Mouse (Mus musculus) frontal cortex, adult (tissue): ENCODE data around the gene Spdl1.
A peak's percentile ranks its signal among the peaks of the same experiment; 100 is the strongest.

ENCODE experiments used
- ATAC-seq: cut with Nextera tagmentation; 2 replicates; pipeline ENCODE4 v1.9.2; 2017; ENCODE audit warnings: mild to moderate bottlenecking, moderate library complexity, mixed read lengths; ENCODE audit not compliant: low TSS enrichment

The Spdl1 gene

DNA sequence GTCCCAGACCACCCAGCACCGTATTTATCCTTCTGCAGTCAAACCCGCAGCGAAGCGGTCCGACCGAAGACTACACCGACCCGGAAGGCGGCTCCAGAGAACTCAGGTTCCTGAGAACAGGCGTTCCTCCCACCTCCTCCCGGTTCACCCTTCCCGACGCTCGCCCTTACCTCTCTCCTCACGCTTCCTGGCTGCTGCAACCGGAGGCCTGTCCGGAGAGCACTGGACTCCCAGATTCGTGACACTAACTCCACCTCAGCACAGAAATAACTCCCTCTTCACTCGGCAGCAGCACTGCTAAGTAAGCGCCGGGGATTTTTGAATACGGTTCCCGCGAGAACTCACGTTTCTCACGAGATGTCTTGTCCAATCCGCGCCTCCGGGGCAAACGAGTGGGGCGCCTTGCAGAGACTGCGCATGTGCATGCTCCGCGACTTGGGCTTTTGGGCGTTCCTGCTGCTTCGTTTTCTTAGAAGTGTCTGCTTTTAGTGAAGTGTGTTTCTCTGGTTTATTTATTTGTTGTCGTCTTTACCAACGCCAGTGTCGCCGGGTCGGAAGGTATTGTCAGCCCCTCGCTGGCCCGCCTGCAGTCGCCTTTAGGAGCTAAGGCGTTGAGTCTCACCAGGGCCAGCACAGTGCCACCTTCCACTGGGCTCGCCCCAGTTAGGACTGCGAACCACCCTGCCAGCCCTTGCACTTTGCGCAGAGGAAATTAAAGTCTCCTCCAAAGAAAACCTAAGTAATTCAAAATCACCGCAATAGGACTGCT is at the start of gene Spdl1:
Gene Spdl1, minus strand, starts transcription at position 324 of the 769 bp plus-strand sequence.
- peak; percentile 99 for ATAC-seq

DNA sequence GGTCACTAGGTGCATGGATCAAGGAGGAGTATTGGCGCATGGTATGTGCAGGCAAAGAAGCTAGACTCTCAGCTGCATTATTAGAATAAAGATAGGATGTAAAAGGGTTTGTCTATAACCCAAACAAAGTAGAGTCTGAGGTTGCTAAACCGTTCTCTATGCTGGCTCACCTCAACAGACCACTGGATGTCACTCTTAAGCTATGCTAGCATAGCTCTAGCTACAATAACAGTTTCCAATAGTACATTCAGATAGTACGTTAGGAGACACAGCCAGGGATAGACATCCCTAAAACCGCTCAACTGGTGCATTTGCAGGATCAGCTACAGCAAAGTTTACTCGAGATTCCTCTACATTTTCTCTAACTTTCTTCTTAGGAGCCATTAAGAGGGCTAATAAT is 48.1 kb upstream of the Spdl1 start:
- peak; percentile 98 for ATAC-seq

DNA sequence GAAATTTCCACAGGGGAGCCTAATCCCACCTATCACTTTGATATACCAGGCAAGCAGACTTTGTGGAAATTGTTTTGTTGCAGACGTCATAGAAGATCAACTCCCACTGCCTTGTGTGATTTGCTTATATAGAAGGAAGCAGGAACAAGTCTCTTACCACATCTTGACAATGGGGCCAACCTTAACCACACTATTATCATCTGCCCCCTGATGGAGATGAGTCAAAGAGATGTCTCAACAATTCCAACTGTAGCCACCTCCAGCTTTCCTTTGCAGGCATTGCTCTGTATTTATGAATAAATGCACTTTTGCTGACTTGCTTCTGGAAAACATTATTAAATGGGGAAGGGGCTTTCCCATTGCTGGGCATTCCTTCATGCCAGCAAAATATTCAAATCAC is 46.2 kb upstream of the Spdl1 start:
- ATAC-seq, result no peak

DNA sequence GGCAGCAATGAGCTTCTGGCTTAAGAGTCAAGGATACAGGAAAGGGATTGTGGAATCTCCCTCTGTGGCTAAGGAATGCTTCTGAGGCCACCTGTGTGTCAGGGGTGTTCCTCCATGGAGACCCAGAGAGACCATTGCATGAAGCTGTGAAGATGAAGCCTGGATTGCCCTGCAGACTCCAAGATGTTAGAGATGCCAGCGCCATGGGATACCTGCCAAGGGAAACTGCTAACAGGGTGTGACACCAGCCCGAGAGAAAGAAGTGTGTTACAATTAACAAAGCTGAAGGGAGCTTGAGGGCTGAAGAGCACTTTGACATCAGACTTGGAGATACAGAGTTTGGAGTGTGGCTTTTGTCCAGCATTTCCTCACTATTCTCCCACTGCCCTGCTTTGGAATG is 40.4 kb upstream of the Spdl1 start:
- no peak for ATAC-seq

DNA sequence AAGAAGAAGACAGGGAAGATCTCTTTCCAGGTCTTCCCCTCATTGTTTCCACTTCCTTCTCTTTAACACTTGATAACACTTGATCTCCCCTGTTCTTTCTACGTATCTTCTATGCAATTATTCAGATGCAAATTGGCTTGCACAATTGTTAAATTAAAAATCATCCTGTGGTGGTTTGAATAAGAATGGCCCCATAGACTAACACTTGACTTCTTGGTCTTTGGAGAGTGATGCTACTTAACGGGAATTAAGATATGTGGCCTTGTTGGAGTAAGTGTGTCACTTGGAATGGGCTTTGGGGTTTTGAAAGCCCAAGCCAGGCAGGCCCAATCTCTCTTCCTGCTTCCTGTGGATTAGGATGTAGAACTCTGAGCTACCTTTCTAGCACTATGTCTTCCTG is 39.0 kb upstream of the Spdl1 start:
- ATAC-seq, result no peak

DNA sequence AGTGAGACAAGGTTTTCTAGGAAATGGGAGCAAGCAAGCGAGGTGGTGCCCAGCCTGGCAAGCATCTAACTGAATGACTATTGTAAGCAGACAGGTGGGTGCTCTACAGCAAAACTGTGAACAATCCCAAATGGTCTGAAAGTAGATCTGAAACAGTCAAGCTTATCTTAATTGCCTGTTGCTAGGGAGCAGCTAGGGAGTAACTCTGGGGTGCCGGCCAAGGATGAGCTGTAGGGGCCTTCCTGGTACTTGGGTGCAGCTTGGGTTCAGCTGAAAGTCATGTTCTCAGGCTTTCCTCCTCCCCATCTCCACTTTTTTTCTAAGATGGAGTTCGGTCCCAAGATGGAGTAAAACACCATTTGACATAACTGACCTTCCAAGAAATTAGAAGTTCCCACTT is 38.5 kb upstream of the Spdl1 start:
- ATAC-seq, result no peak

- ATAC-seq, result no peak
These were observed 38.0 kb upstream of the Spdl1 start for GRCm38 (mm10) chr11:34871456-34871855.

DNA sequence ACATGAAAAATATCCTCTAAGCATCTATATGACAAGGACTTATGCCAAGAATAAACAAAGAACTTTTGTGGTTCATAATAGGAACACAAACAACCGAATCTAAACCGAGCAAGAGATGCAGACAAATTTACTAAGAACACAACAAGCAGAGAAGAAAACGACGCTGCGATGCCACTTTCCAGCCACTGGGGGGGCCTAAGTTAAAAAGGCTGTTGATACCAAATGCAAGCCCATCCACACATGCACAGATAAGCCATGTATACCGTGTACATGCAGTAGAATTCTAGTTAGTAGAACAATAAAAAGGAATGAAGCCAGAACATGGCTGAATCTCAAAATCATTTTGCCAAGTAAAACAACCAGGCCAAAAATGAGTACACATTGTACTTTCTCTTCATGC is 35.2 kb upstream of the Spdl1 start:
- peak; percentile 53 for ATAC-seq

- no peak for ATAC-seq
These were observed 32.4 kb upstream of the Spdl1 start for GRCm38 (mm10) chr11:34865741-34866270.

GRCm38 (mm10) chr11:34865181-34865580 is 31.7 kb upstream of the Spdl1 start:
- ATAC-seq, result peak; percentile 97

- no peak for ATAC-seq
These were observed 23.2 kb upstream of the Spdl1 start for GRCm38 (mm10) chr11:34856652-34857051.

- no peak for ATAC-seq
These were observed 12.8 kb upstream of the Spdl1 start for GRCm38 (mm10) chr11:34846268-34846652.

GRCm38 (mm10) chr11:34845567-34846267 is 12.3 kb upstream of the Spdl1 start:
- ATAC-seq, result peak; percentile 55

DNA sequence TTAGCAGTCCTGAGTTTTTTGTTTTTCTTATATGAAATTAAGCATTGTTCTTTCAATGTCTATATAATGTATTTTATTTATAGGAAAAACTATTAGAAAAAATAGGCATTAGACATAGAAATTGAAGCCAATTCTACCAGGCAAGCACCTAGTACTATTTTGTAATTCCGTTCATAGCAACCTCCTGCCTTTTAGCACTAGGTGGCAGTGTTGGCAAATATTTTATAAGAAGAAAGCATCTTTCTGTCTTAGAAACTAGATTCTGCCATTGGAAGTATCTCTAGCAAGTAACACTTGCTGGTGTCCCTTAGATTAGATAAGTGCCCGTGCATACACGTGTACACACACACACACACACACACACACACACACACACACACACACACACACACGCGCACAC is 10.1 kb upstream of the Spdl1 start:
- peak; percentile 91 for ATAC-seq

- no peak for ATAC-seq
These were observed 6.8 kb upstream of the Spdl1 start for GRCm38 (mm10) chr11:34840283-34840682.

DNA sequence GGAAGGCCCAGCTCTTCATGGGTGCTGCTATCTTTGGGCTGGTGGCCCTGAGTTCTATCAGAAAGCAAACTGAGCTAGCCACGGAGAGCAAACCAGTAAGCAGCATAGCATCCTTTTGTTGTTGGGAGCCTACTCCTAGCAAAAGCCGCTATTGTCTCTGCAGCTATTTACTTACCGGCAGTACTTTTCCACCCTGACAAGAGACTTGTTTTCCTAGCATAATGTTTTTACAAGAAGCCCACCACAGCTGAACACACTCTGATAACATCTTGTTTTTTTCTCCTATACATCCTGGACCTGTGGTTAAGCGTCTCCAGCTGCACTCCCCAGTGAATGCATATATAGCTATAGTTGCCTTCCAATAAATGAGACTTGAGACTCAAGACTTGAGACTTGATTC is 5.6 kb upstream of the Spdl1 start:
- no peak for ATAC-seq

GRCm38 (mm10) chr11:34836272-34836671 is 2.8 kb upstream of the Spdl1 start:
- no peak for ATAC-seq

DNA sequence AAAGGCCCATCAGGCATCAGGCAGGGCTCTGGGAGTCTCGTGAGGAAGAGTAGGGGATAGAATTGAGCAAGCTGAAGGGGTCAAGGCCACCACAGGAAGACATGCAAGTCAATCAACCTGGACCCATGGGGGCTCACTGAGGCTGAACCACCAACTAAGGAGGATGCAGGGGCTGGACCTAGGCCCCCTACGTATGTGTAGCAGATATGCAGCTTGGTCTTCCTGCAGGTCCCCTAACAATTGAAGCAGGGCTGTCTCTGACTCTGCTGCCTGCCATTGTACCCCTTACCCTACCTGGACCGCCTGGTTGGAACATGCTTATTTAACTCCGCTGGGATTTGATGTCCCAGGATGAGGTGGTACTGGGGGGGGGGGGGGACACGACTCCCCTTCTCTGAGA is 763 bp downstream of the Spdl1 start:
- ATAC-seq, result no peak

- no peak for ATAC-seq
These were observed 5.6 kb downstream of the Spdl1 start for GRCm38 (mm10) chr11:34827803-34828202.

DNA sequence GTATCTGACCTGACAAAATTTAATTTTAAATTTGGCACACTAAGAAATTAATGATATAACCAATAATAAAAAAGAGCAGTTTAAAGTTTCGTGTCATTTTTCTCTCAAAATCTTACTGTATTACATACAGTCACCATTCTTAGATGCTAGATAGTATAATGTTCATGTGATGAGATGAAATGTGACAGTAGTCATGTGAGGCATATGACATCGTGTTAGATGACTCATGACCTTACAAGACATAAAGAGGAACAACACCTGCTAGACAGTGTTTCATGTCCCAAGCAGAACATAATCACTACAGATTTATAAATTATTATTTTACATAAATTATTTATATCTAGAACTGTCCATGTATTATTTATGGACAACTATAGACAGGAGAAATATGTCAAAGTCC is 6.5 kb downstream of the Spdl1 start:
- no peak for ATAC-seq

DNA sequence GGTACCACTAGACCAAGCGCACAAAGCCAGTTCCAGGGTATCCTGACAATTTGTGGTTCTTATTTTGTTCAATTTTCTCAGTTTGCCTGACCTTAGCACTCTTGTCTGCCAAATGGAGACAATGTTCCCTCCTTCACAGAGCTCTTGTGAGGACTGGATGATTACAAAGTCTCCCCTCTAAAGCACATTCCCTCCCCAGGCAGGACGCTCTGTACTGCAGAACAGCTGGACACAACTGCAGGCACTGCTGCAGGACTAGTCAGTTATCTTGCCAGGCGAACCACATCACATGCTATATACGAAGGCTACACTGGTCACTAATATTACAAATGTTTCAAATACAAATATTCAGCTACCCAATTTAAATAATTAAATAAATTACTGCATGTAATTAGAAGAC is 8.7 kb downstream of the Spdl1 start:
- no peak for ATAC-seq

GRCm38 (mm10) chr11:34814767-34815166 is 18.7 kb downstream of the Spdl1 start:
- no peak for ATAC-seq

DNA sequence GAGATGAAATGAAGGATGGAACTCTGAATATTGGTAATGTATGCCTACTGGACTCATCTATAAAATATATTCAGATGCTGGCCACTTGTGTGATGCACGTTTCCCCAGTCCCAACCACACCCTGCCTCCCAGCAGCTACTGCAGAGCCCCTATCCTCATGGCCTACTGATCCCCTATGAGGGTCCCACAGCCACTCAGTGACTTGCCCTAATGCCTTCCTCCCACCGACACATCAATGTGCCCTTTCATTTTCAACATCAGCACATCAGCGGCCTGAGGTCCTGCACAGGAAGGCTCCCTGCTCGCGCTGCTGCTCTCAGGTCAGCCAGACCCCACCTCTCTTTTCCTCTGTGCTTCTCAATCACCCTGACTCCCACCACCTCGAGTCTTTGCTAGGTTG is 19.1 kb downstream of the Spdl1 start:
- no peak for ATAC-seq
